Mouse (Mus musculus) MEL (cell line): ENCODE results near the gene Antxr1.

Experiments used
- CHD1 ChIP-seq: IDR thresholded peaks from 2 replicates; pipeline ENCODE4 v1.6.1; 2012; ENCODE audit warnings: low read depth, mild to moderate bottlenecking, inconsistent platforms, low read length, improper control_type of control experiment
- CTCF ChIP-seq, 3 experiments: IDR thresholded peaks in 2 of 3; conservative IDR thresholded peaks in 1 of 3; 2 replicates each; pipeline ENCODE4 v1.5.1; 2011 to 2012; ENCODE audit warnings: low read length in 3 of 3, low read depth in 2 of 3, mild to moderate bottlenecking in 2 of 3, improper control_type of control experiment in 1 of 3, inconsistent platforms in 1 of 3, mixed read lengths in 1 of 3, moderate library complexity in 1 of 3; ENCODE audit not compliant: control insufficient read depth in 1 of 3, insufficient read depth in 1 of 3, poor library complexity in 1 of 3, severe bottlenecking in 1 of 3
- ETS1 ChIP-seq: IDR thresholded peaks from 2 replicates; pipeline ENCODE4 v1.6.1; 2012; ENCODE audit warnings: low read depth, mild to moderate bottlenecking, inconsistent platforms, low read length, improper control_type of control experiment, moderate library complexity
- GATA1 ChIP-seq: IDR thresholded peaks from 2 replicates; pipeline ENCODE4 v1.6.1; 2011; ENCODE audit warnings: low read depth, low read length, improper control_type of control experiment
- MAZ ChIP-seq: IDR thresholded peaks from 2 replicates; pipeline ENCODE4 v1.6.1; 2012; ENCODE audit warnings: low read depth, mild to moderate bottlenecking, inconsistent platforms, low read length, improper control_type of control experiment
- POLR2A ChIP-seq, 2 experiments: IDR thresholded peaks; 2 replicates each; pipeline ENCODE4 v1.6.1; 2011 to 2012; ENCODE audit warnings: low read length in 2 of 2, mild to moderate bottlenecking in 2 of 2, control low read depth in 1 of 2, improper control_type of control experiment in 1 of 2, low read depth in 1 of 2, moderate library complexity in 1 of 2; ENCODE audit not compliant: control insufficient read depth in 1 of 2, insufficient read depth in 1 of 2, poor library complexity in 1 of 2
- POLR2AphosphoS2 ChIP-seq: IDR thresholded peaks from 2 replicates; pipeline ENCODE4 v1.6.1; 2011; ENCODE audit warnings: low read length, improper control_type of control experiment
- SIN3A ChIP-seq: IDR thresholded peaks from 2 replicates; pipeline ENCODE4 v1.6.1; 2012; ENCODE audit warnings: low read length, improper control_type of control experiment, inconsistent platforms
- ZKSCAN1 ChIP-seq: IDR thresholded peaks from 2 replicates; pipeline ENCODE4 v1.6.1; 2012; ENCODE audit warnings: low read depth, mild to moderate bottlenecking, inconsistent platforms, low read length, improper control_type of control experiment, moderate library complexity
- ZMIZ1 ChIP-seq: IDR thresholded peaks from 2 replicates; pipeline ENCODE4 v1.6.1; 2012; ENCODE audit warnings: low read depth, mild to moderate bottlenecking, inconsistent platforms, low read length, improper control_type of control experiment, moderate library complexity

DNA sequence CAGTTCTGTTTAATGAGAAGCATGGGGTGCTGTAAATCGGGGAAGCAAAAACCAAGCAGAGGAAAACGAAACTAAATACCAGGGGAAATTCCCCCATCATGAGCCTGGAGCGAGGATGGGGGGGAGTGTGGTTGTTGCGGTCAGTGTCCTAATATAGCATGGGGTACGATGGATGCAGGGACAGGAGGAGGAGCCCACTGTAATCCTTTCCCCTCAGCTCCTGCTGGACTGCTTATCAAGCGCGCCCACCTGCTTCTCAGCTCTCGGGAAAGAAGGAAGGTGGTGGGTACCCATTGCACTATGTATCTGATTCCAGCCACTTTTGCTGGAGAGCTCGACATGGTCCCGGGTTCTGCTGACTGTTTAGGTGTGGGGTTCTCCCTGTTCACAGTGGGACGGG, 151.6 kb downstream of the Antxr1 start:
- TF ChIP-seq SIN3A (no peak), CTCF (IDR thresholded peaks at IDR 0.05 in 2 of 3, conservative IDR thresholded peaks at IDR 0.05 in 1 of 3; ENCODE audit: control insufficient read depth in 1 of 3, insufficient read depth in 1 of 3, low read depth in 2 of 3, low read length in 3 of 3, poor library complexity in 1 of 3, severe bottlenecking in 1 of 3) (no peak), POLR2AphosphoS2 (no peak), CHD1 (no peak), ZMIZ1 (no peak), GATA1 (peak; percentile 17; the same call in 1 of the 2 replicates), POLR2A (IDR thresholded peaks at IDR 0.05; ENCODE audit: control insufficient read depth in 1 of 2, insufficient read depth in 1 of 2, low read depth in 1 of 2, low read length in 2 of 2, poor library complexity in 1 of 2) (no peak), ZKSCAN1 (no peak), ETS1 (no peak), MAZ (no peak)
